Mouse (Mus musculus) bone marrow macrophage, adult 2 months (primary cell): Measurements from ENCODE around the gene Aqp11. TPM values are rescaled to one million over a fixed set of nuclear protein-coding genes. Genes with fewer than 3 reads are reported as not detected.

Experiments
- H3K27ac ChIP-seq: 2 replicates; pipeline ENCODE4 v1.5.1; 2012; ENCODE audit warnings: low read depth, low read length; ENCODE audit not compliant: insufficient read depth
- H3K4me1 ChIP-seq: 2 replicates; pipeline ENCODE4 v1.6.1; 2012; ENCODE audit warnings: low read length; ENCODE audit not compliant: control insufficient read depth, insufficient read depth
- H3K4me3 ChIP-seq: 2 replicates; pipeline ENCODE4 v1.5.1; 2012; ENCODE audit warnings: mild to moderate bottlenecking, low read length, moderate library complexity; ENCODE audit not compliant: insufficient read depth
- CTCF ChIP-seq: IDR thresholded peaks from 2 replicates; pipeline ENCODE4 v1.5.1; 2012; ENCODE audit warnings: low read depth, mild to moderate bottlenecking, low read length, moderate library complexity
- POLR2A ChIP-seq: IDR thresholded peaks from 2 replicates; pipeline ENCODE4 v1.6.1; 2012; ENCODE audit warnings: mild to moderate bottlenecking, low read depth, low read length, borderline replicate concordance
- polyA plus RNA-seq: library from polyadenylated mRNA; stranded (reverse); fragments of >200 nt; gene quantifications from 2 replicates; pipeline ENCODE4 v1.2.4, GENCODE M21; 2012; ENCODE audit not compliant: missing spikeins, insufficient read depth, insufficient read length

Aqp11 gene
- polyA plus RNA-seq, 1 experiment: not detected

DNA sequence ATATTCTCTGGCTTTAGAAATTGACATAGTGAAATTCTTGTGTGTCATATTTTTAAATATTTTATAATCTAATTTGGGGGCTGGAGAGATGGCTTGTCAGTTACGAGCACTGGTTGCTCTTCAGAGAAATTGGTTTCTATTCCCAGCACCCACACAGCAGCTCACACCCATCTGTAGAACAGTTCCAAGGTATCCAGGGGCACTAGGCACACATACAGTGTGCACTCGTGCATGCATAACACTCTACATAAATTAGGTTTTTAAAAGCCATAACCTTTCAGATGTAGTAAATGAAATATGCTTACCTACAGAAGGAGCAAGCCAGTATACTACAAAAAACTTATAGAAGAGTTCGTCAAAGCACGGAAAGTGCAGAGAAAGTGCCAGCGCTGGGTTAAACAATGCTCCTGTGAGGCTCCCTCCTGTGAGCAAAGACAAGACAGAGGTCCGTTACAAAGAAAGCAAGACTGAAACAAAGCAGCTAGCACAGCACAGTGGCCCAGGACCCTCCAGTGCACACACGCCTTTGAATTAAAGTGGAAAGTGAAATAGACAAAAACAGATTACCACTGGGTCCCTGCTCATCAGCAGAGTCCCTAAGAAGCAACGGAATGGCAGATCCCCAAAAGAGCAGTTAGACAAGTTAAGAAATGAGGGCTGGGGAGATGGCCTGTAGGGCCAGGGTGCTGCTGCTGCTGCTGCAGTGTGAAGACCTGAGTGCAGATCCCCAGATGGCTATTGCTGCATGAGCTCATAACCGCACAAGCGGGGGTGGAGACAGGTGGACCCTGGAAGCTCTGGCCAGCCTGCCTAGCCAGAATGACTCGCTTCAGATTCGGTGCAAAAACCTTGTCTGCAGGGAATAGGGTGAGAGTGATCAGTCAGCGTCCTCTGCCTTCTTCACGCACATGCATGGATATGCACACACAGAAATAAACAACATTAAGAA, 9.1 kb downstream of the Aqp11 start:
- Histone ChIP-seq H3K4me3 (no peak overlapping the region), H3K27ac (no peak overlapping the region)
- no peak for TF ChIP-seq CTCF
- no peak for TF ChIP-seq POLR2A

DNA sequence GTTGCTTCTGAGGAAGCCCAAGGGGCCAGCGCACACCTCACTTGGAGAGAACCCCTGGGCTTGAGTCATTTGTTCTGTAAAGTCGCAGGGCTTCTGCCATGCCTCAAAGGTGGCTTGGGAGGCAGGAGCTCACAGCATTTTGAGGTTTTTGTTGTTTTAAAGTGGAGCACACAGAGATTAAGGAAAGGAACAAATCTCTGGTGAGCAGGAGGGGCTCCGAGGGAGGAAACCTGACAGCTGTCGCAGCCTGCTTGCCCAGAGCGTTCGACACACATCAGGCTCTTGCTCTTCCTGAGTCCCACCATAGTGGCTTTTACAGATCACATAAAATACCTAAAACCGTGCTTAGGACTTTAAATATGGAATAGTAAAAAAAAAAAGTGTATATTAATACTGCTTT, 11.3 kb downstream of the Aqp11 start:
- no peak overlapping the region for H3K4me3 ChIP-seq
- no peaks in the 10 kb centered on the region for H3K4me1 ChIP-seq
- TF ChIP-seq CTCF: no peak
- TF ChIP-seq POLR2A: no peak
- H3K27ac ChIP-seq: no peak overlapping the region

More for the DNA sequence above, 9.1 kb downstream of the Aqp11 start:
- no peaks in the 10 kb centered on the region for H3K4me1 ChIP-seq

DNA sequence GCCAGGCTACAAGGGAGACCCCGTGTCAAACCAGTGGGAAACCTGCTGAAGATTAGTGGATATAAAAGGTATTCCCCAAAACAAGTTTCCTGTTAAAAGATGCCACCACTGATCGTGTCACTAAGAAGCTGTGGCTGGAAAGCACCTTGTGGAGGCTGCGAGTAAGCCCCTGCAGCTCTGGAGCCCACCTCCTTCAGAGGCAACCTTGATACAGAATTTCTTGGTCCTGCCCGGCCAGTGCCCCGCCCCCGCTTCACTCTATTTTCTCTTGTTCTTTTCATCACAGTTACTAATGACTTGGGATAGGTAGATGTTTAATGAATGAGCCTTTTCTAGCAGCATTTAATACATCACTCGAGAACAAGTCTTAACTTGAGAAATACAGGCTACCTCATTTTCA, 12.0 kb downstream of the Aqp11 start:
- Histone ChIP-seq H3K4me3 (no peak overlapping the region), H3K4me1 (no peaks in the 10 kb centered on the region), H3K27ac (no peak overlapping the region)
- TF ChIP-seq POLR2A: no peak
- TF ChIP-seq CTCF: no peak

DNA sequence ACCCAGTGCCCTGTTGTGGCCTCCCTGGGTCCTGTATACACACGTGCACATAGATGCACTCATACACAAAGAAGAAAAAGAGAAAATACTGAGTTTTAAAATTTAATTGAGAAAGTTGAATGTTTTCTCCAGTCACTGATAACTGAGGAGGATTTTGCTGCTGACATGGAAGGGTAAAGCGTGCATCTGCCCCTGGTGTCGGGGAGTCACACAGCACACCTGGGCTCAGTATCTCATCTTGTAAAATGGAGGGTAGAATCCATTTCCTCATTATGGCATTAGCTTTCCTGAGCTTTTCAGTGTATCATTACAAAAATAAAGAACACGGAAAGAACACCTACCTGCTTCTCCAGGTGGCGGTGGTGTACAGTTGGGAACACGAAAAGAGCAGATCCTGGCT, 12.7 kb downstream of the Aqp11 start:
- no peak overlapping the region for H3K4me3 ChIP-seq
- TF ChIP-seq POLR2A (no peak), CTCF (no peak)
- H3K27ac ChIP-seq: no peak overlapping the region
- no peaks in the 10 kb centered on the region for H3K4me1 ChIP-seq

DNA sequence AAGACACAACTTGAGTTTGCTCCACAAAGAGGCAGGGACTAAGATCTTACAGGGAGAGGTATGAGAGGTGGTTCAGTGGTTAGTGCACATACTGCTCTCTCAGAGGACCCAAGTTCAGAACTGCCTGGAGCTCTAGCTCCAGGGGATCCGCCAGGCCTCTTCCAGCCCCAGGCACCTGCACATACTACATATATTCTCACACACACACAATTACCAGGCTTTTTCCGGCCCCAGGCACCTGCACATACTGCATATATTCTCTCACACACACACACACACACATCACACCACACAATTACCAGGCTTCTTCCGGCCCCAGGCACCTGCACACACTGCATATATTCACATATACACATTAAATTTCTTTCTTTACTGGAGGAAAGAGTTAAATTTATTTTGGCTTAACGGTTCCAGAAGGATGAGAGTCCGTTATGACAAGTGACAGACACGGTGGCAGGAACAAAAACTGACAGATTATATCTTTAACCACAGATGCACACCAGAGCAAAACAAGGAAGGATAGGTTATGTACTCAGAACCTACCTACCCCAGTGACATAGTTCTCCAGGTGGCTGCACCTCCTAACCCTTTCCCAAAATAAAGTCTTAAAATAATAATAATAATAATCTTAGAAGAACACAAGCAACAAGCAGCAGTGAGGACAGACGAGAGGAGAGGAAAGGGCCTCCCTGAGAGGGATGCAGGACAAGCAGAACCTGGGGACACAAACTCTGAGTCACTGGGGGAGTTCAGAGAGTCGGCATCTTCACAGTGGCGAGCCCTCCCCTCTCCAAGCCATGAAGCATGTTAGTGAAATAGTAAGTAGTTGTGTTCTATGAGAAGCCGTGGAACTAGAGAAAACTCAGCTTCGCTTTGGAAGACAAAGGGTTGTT, 14.2 kb downstream of the Aqp11 start:
- Histone ChIP-seq H3K4me1 (no peaks in the 10 kb centered on the region), H3K27ac (no peak overlapping the region), H3K4me3 (no peak overlapping the region)
- TF ChIP-seq POLR2A (no peak), CTCF (no peak)

DNA sequence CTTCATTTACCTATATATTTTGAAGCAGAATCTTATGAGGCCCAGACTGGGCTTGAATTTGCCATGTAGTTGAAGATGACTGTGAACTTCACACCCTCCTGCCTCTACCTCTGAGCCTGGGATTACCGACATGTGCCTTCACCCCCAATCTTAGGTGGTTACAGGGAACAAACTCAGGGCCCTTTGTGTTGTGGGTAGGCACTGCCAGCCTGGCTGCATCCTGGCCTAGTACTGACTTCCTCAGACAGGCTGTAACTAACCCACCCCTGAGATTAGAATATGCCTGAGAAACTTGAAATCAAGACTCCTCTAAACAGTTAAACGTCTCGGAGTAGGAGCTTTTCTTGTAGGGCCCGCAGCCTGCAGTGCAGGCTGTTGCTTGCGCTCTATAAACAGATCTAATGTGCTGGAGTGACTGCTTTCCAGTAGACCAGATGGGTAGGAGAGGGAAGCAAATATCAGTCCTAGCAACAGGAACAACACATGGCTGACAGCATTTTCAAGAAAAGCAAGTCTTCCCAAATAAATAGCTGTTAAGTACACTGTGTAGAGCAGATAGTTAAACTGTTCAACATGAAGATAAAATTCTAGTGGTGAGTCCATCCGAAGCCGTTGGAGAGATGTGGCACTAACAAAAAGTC, 15.7 kb downstream of the Aqp11 start:
- TF ChIP-seq POLR2A (no peak), CTCF (no peak)
- Histone ChIP-seq H3K4me3 (no peak overlapping the region), H3K27ac (no peak overlapping the region), H3K4me1 (no peaks in the 10 kb centered on the region)

DNA sequence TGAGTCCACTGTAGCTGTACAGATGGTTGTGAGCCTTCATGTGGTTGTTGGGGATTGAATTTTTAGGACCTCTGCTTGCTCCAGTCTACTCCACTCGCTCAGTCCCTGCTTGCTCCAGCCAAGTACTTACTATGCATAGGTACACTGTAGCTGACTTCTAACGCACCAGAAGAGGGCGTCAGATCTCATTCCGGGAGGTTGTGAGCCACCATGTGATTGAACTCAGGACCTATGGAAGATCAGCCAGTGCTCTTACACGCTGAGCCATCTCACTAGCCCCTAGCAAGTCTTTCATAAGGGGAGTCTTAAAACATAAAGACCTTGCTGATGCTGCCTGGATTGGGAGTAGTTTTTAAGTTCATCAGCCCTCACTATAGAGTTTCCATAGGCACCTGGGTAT, 18.0 kb downstream of the Aqp11 start:
- no peaks in the 10 kb centered on the region for H3K4me1 ChIP-seq
- H3K27ac ChIP-seq: no peak overlapping the region
- TF ChIP-seq CTCF: no peak
- no peak for TF ChIP-seq POLR2A
- no peak overlapping the region for H3K4me3 ChIP-seq

DNA sequence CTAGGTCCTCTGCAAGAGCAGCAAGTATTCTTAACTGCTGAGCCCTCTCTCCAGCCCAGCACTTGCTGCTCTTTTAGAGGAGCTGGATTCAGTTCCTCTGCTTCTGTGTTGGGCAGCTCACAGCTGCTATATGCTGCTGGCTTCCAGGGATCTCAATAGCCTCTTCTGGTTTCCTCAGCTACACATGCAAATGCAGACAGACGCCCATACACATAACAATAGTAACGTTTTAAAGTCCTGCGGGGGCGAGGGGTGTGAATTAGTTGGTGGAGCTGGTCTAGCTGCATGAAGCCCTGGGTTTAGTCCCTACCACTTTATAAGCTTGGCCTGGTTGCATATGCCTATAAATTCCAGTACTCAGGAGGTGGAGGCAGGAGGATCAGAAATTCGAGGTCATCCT, 19.0 kb downstream of the Aqp11 start:
- TF ChIP-seq CTCF: no peak
- H3K4me3 ChIP-seq: no peak overlapping the region
- H3K27ac ChIP-seq: no peak overlapping the region
- no peaks in the 10 kb centered on the region for H3K4me1 ChIP-seq

DNA sequence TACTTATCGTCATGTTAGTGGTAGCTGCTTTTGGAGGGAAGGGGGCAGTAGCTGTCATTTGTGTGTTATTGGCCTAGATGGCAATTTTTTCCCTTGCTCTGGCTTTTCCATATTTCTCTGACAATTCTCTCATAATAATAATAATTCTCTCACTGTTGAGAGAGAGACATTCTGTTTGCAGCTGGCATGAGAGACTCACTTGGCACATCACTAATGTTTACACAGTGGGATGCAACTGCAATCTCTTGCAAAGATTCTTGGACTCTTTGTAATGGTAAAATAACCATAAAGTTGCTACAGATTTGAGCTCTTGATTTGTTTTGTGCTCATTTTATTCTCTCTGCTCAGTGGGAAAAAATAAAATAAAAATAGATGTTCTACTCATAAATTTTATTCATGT, 20.8 kb downstream of the Aqp11 start:
- H3K27ac ChIP-seq: no peak overlapping the region
- no peak for TF ChIP-seq CTCF
- no peak for TF ChIP-seq POLR2A
- H3K4me3 ChIP-seq: no peak overlapping the region
- peaks cover 5% of the 10 kb centered on the region; the same call in 1 of the 2 replicates for H3K4me1 ChIP-seq
